Mouse (Mus musculus): ENCODE measurements around the gene Kif1a.
A peak's percentile ranks its signal among the peaks of the same experiment; 100 is the strongest.

Kif1a gene

GRCm38 (mm10) chr1:93101571-93102061 is at the start of gene Kif1a:
Kif1a (minus strand) TSS chr1:93101951.
- peak; percentile 84 for DNase-seq

GRCm38 (mm10) chr1:93150907-93151661 is 49.3 kb upstream of the Kif1a start:
- DNase-seq, result no peak

- no peak for DNase-seq
Measured at GRCm38 (mm10) chr1:93144176-93144575, 42.4 kb upstream of the Kif1a start.

GRCm38 (mm10) chr1:93142871-93143270 is 41.1 kb upstream of the Kif1a start:
- DNase-seq, result no peak

GRCm38 (mm10) chr1:93139713-93140112 is 38.0 kb upstream of the Kif1a start:
- no peak for DNase-seq

GRCm38 (mm10) chr1:93138534-93138933 is 36.8 kb upstream of the Kif1a start:
- DNase-seq, result no peak

GRCm38 (mm10) chr1:93135036-93135526 is 33.3 kb upstream of the Kif1a start, which contains the start of gene Agxt:
Agxt (plus strand) TSS chr1:93135240.
- no peak for DNase-seq

- no peak for DNase-seq
Measured at GRCm38 (mm10) chr1:93132676-93133075, 30.9 kb upstream of the Kif1a start.

- DNase-seq, result no peak
Measured at GRCm38 (mm10) chr1:93130242-93130983, 28.7 kb upstream of the Kif1a start.

GRCm38 (mm10) chr1:93128710-93129349 is 27.1 kb upstream of the Kif1a start:
- peak; percentile 30 for DNase-seq

GRCm38 (mm10) chr1:93128209-93128608 is 26.5 kb upstream of the Kif1a start:
- no peak for DNase-seq

GRCm38 (mm10) chr1:93125256-93125655 is 23.5 kb upstream of the Kif1a start:
- DNase-seq, result no peak

- DNase-seq, result no peak
Measured at GRCm38 (mm10) chr1:93124066-93124465, 22.3 kb upstream of the Kif1a start.

GRCm38 (mm10) chr1:93123179-93123854 is 21.6 kb upstream of the Kif1a start:
- DNase-seq, result no peak

- DNase-seq, result no peak
Measured at GRCm38 (mm10) chr1:93118816-93119215, 17.1 kb upstream of the Kif1a start.

- no peak for DNase-seq
Measured at GRCm38 (mm10) chr1:93115471-93115870, 13.7 kb upstream of the Kif1a start.

GRCm38 (mm10) chr1:93114713-93115463 is 13.1 kb upstream of the Kif1a start:
- peak; percentile 59 for DNase-seq

- DNase-seq, result no peak
Measured at GRCm38 (mm10) chr1:93102700-93103099, 949 bp upstream of the Kif1a start.

GRCm38 (mm10) chr1:93100576-93101491 is 917 bp downstream of the Kif1a start:
- peak; percentile 68 for DNase-seq

GRCm38 (mm10) chr1:93100243-93100575 is 1.5 kb downstream of the Kif1a start:
- DNase-seq, result no peak

GRCm38 (mm10) chr1:93098956-93099355 is 2.8 kb downstream of the Kif1a start:
- no peak for DNase-seq

All from cerebellum, adult 11 months (tissue).